Mouse (Mus musculus) stomach, embryonic 16.5 days (tissue): ENCODE measurements around the gene Slc9a7. TPM values are rescaled to one million over a fixed set of nuclear protein-coding genes. Genes with fewer than 3 reads are reported as not detected.
A peak's percentile ranks its signal among the peaks of the same experiment; 100 is the strongest.

Source experiments
- ATAC-seq: fragments of 200-750 bp; cut with Nextera tagmentation; 2 replicates; pipeline ENCODE4 v1.8.0; 2017; ENCODE audit warnings: moderate number of reproducible peaks, moderate TSS enrichment; ENCODE audit not compliant: insufficient read depth, low FRiP score
- H3K27ac ChIP-seq: fragments of 300-500 bp; sonication (generic); 2 replicates; pipeline ENCODE4 v1.5.1; 2014; ENCODE audit warnings: low read length
- H3K27me3 ChIP-seq: fragments of 300-500 bp; sonication (generic); 2 replicates; pipeline ENCODE4 v1.6.1; 2014; ENCODE audit warnings: low read length, control low read depth, mixed read lengths; ENCODE audit not compliant: control insufficient read depth, insufficient read depth
- H3K36me3 ChIP-seq: fragments of 300-500 bp; sonication (generic); 2 replicates; pipeline ENCODE4 v1.6.1; 2014; ENCODE audit warnings: low read length; ENCODE audit not compliant: control insufficient read depth, insufficient read depth
- H3K4me1 ChIP-seq: fragments of 300-500 bp; sonication (generic); 2 replicates; pipeline ENCODE4 v1.6.1; 2014; ENCODE audit warnings: low read length, control low read depth, mixed read lengths; ENCODE audit not compliant: control insufficient read depth, insufficient read depth
- H3K4me2 ChIP-seq: fragments of 300-500 bp; sonication (generic); 2 replicates; pipeline ENCODE4 v1.6.1; 2014; ENCODE audit warnings: low read depth, low read length, mixed read lengths
- H3K4me3 ChIP-seq: fragments of 300-500 bp; sonication (generic); replicated peaks from 2 replicates; pipeline ENCODE4 v1.5.1; 2014; ENCODE audit warnings: mild to moderate bottlenecking, low read length
- H3K9ac ChIP-seq: fragments of 300-500 bp; sonication (generic); 2 replicates; pipeline ENCODE4 v1.6.1; 2014; ENCODE audit warnings: low read length
- H3K9me3 ChIP-seq: fragments of 300-500 bp; sonication (generic); replicated peaks from 2 replicates; pipeline ENCODE4 v1.6.1; 2016; ENCODE audit warnings: low read length, control low read depth; ENCODE audit not compliant: control insufficient read depth
- WGBS: fragments of 180-500 bp; shearing (Covaris S2); extraction: QIAGEN DNeasy Blood & Tissue Kit; methylation state at CpG from one replicate; pipeline ENCODE4 v1.1.7; 2014; 5-methylcytosine and 5-hydroxymethylcytosine counted together
- polyA plus RNA-seq: library from polyadenylated mRNA; unstranded; fragments of >200 nt; fragmentation: Nextera tagmentation; extraction: Ambion mirVana; gene quantifications from 2 replicates; pipeline ENCODE4 v1.2.1, GENCODE M21; 2015

Gene Slc9a7
- 0.59 and 0.70 TPM in 2 replicates for polyA plus RNA-seq

- Histone ChIP-seq H3K9ac (peak within 1 kb of the TSS; percentile 63), H3K4me2 (peak within 1 kb of the TSS; percentile 72), H3K27me3 (no peaks in the 10 kb centered on the region), H3K4me1 (no peaks in the 10 kb centered on the region), H3K9me3 (no peaks in the 10 kb centered on the region), H3K27ac (no peak within 1 kb of the TSS), H3K36me3 (no peaks in the 10 kb centered on the region), H3K4me3 (peak within 1 kb of the TSS; percentile 58)
- 12% methylated on average over 45 of the region's 65 CpGs for WGBS
- ATAC-seq, result peak; percentile 80; the same call in 1 of the 2 replicates
Measured at GRCm38 (mm10) chrX:20291282-20292039, at the start of gene Slc9a7. TSS of gene Slc9a7 (minus strand) at chrX:20291807.

DNA sequence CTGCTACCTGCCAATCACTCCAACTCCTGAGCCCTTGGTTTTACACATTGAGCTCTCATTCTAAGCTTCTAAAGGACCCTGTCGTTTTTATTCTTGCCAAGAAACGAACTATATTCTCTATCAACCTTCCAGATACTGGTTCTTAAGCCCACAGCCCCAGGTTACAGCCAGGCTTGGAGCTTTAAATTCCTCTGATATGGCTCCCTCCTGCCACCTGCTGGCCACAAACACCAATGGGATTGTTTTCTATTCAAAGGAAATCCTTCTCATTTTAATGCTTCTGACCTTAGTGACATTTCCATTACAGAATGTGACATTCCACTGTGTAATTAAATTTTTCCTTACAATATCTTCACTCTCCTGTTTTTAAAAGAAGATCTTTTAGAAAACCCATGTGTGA is 44.1 kb upstream of the Slc9a7 start:
- Histone ChIP-seq H3K9ac (no peak overlapping the region), H3K27ac (no peak overlapping the region), H3K27me3 (no peaks in the 10 kb centered on the region), H3K4me2 (no peak overlapping the region), H3K4me3 (no peak overlapping the region), H3K4me1 (no peaks in the 10 kb centered on the region), H3K36me3 (no peaks in the 10 kb centered on the region), H3K9me3 (no peaks in the 10 kb centered on the region)
- WGBS, result 14% methylated on average over 2 of the region's 2 CpGs
- no peak for ATAC-seq

GRCm38 (mm10) chrX:20332756-20333155 is 41.1 kb upstream of the Slc9a7 start:
- H3K4me3 ChIP-seq, result no peak overlapping the region
- no peak overlapping the region for H3K27ac ChIP-seq
- no peak overlapping the region for H3K4me2 ChIP-seq
- H3K4me1 ChIP-seq, result no peaks in the 10 kb centered on the region
- H3K9me3 ChIP-seq, result no peaks in the 10 kb centered on the region
- H3K9ac ChIP-seq, result no peak overlapping the region
- ATAC-seq, result no peak
- no peaks in the 10 kb centered on the region for H3K36me3 ChIP-seq
- H3K27me3 ChIP-seq, result no peaks in the 10 kb centered on the region
- 48% methylated on average over 1 of the region's 1 CpGs for WGBS

DNA sequence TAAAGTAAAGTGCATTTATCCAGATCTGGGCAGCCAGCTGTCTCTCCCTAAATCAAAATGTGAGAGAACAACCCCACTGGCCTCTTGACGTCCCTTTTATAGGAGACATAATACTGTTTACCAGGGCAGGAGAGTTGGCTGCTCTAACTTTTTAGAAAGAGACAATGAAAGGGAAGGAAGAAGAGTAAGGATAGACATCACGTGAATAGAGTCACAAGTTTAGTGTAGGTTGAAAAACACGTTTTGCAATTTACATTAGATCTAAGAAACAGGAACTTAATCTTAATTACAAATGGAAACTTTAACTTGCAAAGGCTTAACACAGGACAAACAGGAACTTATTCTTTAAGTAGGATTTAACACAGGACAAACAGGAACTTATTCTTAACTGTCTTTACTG is 15.6 kb upstream of the Slc9a7 start:
- Histone ChIP-seq H3K9ac (no peak overlapping the region), H3K4me3 (no peak overlapping the region), H3K36me3 (no peaks in the 10 kb centered on the region), H3K4me2 (no peak overlapping the region), H3K27ac (no peak overlapping the region), H3K27me3 (no peaks in the 10 kb centered on the region), H3K4me1 (no peaks in the 10 kb centered on the region), H3K9me3 (no peaks in the 10 kb centered on the region)
- ATAC-seq, result no peak
- 38% methylated on average over 3 of the region's 3 CpGs for WGBS

DNA sequence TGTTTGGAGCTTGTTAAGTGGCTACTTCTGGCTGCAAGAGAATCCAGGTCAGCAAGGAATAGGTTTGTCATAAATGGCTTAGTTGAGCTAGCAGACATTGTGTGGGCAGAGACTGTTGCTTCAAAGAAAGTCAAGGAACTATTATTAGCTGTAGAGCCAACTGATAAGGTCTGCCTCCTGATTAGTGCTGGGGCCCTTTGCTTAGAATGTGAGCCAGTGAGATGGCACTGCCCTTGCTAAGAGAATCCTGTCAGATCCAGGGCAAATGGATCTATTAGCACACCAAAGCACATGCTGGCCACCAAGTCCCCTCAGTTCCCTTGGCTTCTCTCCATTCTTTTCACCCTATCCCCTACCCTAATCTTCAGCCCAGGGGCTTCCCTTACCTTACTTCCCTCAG is 14.3 kb upstream of the Slc9a7 start:
- Histone ChIP-seq H3K27ac (no peak overlapping the region), H3K4me1 (no peaks in the 10 kb centered on the region), H3K4me3 (no peak overlapping the region), H3K9ac (no peak overlapping the region), H3K4me2 (no peak overlapping the region), H3K9me3 (no peaks in the 10 kb centered on the region), H3K36me3 (no peaks in the 10 kb centered on the region), H3K27me3 (no peaks in the 10 kb centered on the region)
- ATAC-seq, result no peak

DNA sequence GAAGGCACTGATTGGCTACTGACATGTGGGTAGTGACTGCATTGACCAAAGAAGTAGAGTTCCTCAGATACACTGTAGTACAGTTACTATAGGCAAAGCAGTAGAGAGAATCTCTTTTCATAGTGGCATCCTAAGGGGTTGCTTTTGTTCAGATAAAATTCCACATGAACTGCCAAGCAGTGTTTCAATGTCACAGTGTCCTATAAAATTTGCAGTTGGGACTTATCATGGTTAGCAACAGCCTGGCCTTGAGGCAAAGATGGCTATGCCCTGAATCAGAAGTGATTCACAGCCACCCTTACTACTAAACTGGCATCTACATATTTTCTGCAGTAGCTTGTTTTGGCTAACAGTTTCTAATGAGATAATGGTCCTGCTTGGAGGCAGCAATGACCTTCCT is 11.7 kb upstream of the Slc9a7 start:
- ATAC-seq, result no peak
- H3K9ac ChIP-seq, result no peak overlapping the region

GRCm38 (mm10) chrX:20292040-20292417 is 422 bp upstream of the Slc9a7 start:
- 31% methylated on average over 11 of the region's 11 CpGs for WGBS
- H3K9ac ChIP-seq, result no peak overlapping the region
- H3K36me3 ChIP-seq, result no peaks in the 10 kb centered on the region
- H3K4me2 ChIP-seq, result peak overlapping the region; percentile 72
- no peaks in the 10 kb centered on the region for H3K27me3 ChIP-seq
- H3K9me3 ChIP-seq, result no peaks in the 10 kb centered on the region
- H3K4me3 ChIP-seq, result peak overlapping the region; percentile 58
- no peak overlapping the region for H3K27ac ChIP-seq
- H3K4me1 ChIP-seq, result no peaks in the 10 kb centered on the region
- no peak for ATAC-seq

More for the DNA sequence above, 11.7 kb upstream of the Slc9a7 start:
- H3K4me2 ChIP-seq, result no peak overlapping the region
- no peak overlapping the region for H3K4me3 ChIP-seq
- no peaks in the 10 kb centered on the region for H3K36me3 ChIP-seq
- H3K9me3 ChIP-seq, result no peaks in the 10 kb centered on the region
- no peaks in the 10 kb centered on the region for H3K4me1 ChIP-seq
- H3K27me3 ChIP-seq, result no peaks in the 10 kb centered on the region
- H3K27ac ChIP-seq, result no peak overlapping the region

DNA sequence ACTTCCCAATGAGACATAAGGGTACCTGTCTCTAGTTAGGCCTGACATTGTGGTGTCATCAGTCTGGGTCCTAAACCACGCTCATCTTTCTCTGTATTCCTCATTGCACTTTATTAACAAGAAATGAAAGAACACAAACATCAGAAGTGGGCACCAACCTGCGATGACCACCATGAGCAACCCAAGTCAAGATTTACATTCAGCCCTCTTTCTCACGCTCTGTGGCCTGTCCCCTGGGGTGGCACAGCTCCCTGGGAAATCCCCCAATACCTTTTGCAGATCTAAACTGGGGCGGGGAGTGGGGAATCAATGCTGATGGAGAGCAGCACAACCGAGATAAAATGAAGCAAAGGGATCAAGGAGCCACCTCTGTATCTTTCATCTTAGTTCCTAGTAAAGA is 892 bp downstream of the Slc9a7 start:
- H3K27ac ChIP-seq, result no peak overlapping the region
- H3K4me3 ChIP-seq, result peak overlapping the region; percentile 58
- whole genome bisulfite sequencing, result 25% methylated on average over 5 of the region's 5 CpGs
- ATAC-seq, result no peak
- no peaks in the 10 kb centered on the region for H3K27me3 ChIP-seq
- no peaks in the 10 kb centered on the region for H3K4me1 ChIP-seq
- H3K36me3 ChIP-seq, result no peaks in the 10 kb centered on the region
- H3K9me3 ChIP-seq, result no peaks in the 10 kb centered on the region
- no peak overlapping the region for H3K9ac ChIP-seq
- peak overlapping the region; percentile 72 for H3K4me2 ChIP-seq

GRCm38 (mm10) chrX:20288674-20289073 is 2.9 kb downstream of the Slc9a7 start:
- Histone ChIP-seq H3K9ac (no peak overlapping the region), H3K36me3 (no peaks in the 10 kb centered on the region), H3K27me3 (no peaks in the 10 kb centered on the region), H3K4me2 (no peak overlapping the region), H3K27ac (no peak overlapping the region), H3K4me3 (no peak overlapping the region), H3K4me1 (no peaks in the 10 kb centered on the region), H3K9me3 (no peaks in the 10 kb centered on the region)
- ATAC-seq, result no peak
- WGBS, result 81% methylated on average over 3 of the region's 3 CpGs
